Mouse (Mus musculus) gonadal fat pad, adult 2 months (tissue): ENCODE measurements around the gene Chn1. TPM values are rescaled to one million over a fixed set of nuclear protein-coding genes. Genes with fewer than 3 reads are reported as not detected.

ENCODE experiments used
- DNase-seq: peaks from one replicate; pipeline ENCODE4 v3.0.0-alpha.2; 2012; ENCODE audit warnings: low read depth
- polyA plus RNA-seq: library from polyadenylated mRNA; depleted of rRNA; stranded (reverse); fragments of >200 nt; gene quantifications from 2 replicates; pipeline ENCODE4 v1.2.3, GENCODE M21; 2012; rRNA removed

The Chn1 gene
- polyA plus RNA-seq, 1 experiment: 18.1 TPM

- DNase-seq: no peak
These were observed 214.1 kb downstream of the Chn1 start for GRCm38 (mm10) chr2:73560899-73561664.

Other genes with a start within 250 kb of the Chn1 start
- 5.2 and 7.6 TPM in 2 replicates for gene Wipf1, start 245.6 kb downstream of the Chn1 start, polyA plus RNA-seq
- 0.03 TPM in 1 of 2 replicates, not detected in the other for gene Chrna1, start 195.0 kb downstream of the Chn1 start, polyA plus RNA-seq
- gene Atf2, start 117.3 kb upstream of the Chn1 start, polyA plus RNA-seq: 12.1 and 14.9 TPM in 2 replicates
- 519 and 656 TPM in 2 replicates for gene Atp5g3, start 136.0 kb upstream of the Chn1 start, polyA plus RNA-seq